Mouse (Mus musculus) C2C12 (cell line): ENCODE measurements around the gene Lgals3bp. TPM values are rescaled to one million over a fixed set of nuclear protein-coding genes. Genes with fewer than 3 reads are reported as not detected.

Experiments
- H3K27me3 ChIP-seq: one replicate; pipeline ENCODE4 v1.6.1; 2011; ENCODE audit not compliant: control insufficient read depth, insufficient read depth, insufficient read length
- H3K36me3 ChIP-seq: one replicate; pipeline ENCODE4 v1.6.1; 2011; ENCODE audit not compliant: control insufficient read depth, insufficient read depth
- H3K4me3 ChIP-seq: one replicate; pipeline ENCODE4 v1.5.1; 2011; ENCODE audit warnings: mild to moderate bottlenecking, control low read depth; ENCODE audit not compliant: poor library complexity, insufficient read depth, severe bottlenecking
- H3K79me2 ChIP-seq: one replicate; pipeline ENCODE4 v1.6.1; 2011; ENCODE audit not compliant: control insufficient read depth, insufficient read depth
- H3K79me3 ChIP-seq: one replicate; pipeline ENCODE4 v1.6.1; 2011; ENCODE audit warnings: low read depth, control low read depth
- H3ac ChIP-seq: one replicate; pipeline ENCODE3; 2011; ENCODE audit warnings: low read depth; ENCODE audit not compliant: control insufficient read depth, insufficient read length
- CEBPB ChIP-seq: IDR thresholded peaks from one replicate; pipeline ENCODE4 v1.6.1; 2011; ENCODE audit warnings: low read depth, mild to moderate bottlenecking, control low read depth, moderate library complexity
- CTCF ChIP-seq: IDR thresholded peaks from one replicate; pipeline ENCODE4 v1.5.1; 2011; ENCODE audit not compliant: control insufficient read depth, insufficient read depth, insufficient read length
- FOSL1 ChIP-seq: IDR thresholded peaks from one replicate; pipeline ENCODE4 v1.8.0; 2011; ENCODE audit warnings: mild to moderate bottlenecking, low read length; ENCODE audit not compliant: poor library complexity, insufficient read depth, severe bottlenecking
- MAX ChIP-seq: IDR thresholded peaks from one replicate; pipeline ENCODE4 v1.6.1; 2011; ENCODE audit warnings: mild to moderate bottlenecking, control low read depth
- MYOD1 ChIP-seq: IDR thresholded peaks from one replicate; pipeline ENCODE4 v1.6.1; 2011; ENCODE audit warnings: low read depth; ENCODE audit not compliant: control insufficient read depth, insufficient read length
- MYOG ChIP-seq: IDR thresholded peaks from one replicate; pipeline ENCODE4 v1.6.1; 2011; ENCODE audit not compliant: control insufficient read depth, insufficient read length; ENCODE audit errors: extremely low read depth
- USF1 ChIP-seq: IDR thresholded peaks from one replicate; pipeline ENCODE4 v1.6.1; 2011; ENCODE audit warnings: low read depth, mild to moderate bottlenecking, control low read depth, moderate library complexity
- polyA plus RNA-seq: library from polyadenylated mRNA; unstranded; fragments of >200 nt; fragmentation: generic; extraction: Trizol; gene quantifications from one replicate; pipeline ENCODE4 v1.2.1, GENCODE M21; 2012; ENCODE audit warnings: missing spikeins

Gene Lgals3bp
- polyA plus RNA-seq, 1 experiment = 6.6 TPM

DNA sequence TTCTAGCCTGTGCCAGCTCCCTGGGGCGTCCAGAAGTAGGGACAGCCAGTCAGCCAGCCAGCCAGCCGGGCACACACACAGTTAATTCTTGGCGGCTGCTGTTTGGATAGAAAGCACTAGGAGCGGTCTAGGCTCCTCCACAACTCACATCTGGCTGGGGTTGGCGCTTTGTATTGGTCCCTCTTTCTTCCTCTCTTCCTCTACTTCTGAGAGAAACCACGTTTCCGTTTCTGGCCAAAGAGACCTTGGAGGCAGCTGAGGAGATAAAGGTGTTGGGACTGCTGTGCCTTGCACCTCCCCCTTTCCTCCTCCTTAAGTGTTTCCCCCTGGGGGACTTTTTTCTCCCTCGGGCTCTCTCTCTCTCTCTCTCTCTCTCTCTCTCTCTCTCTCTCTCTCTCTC lies 26.1 kb upstream of the Lgals3bp start, which contains the start of gene C1qtnf1:
TSS of gene C1qtnf1 (plus strand) at position 218 of the 400 bp plus-strand sequence.
- Histone ChIP-seq H3K36me3 (no peaks in the 10 kb centered on the region), H3K79me3 (no peaks in the 10 kb centered on the region), H3K4me3 (no peak within 1 kb of the TSS), H3ac (peak within 1 kb of the TSS; percentile 3), H3K79me2 (no peaks in the 10 kb centered on the region), H3K27me3 (no peaks in the 10 kb centered on the region)
- no peak for TF ChIP-seq MYOD1
- no peak for TF ChIP-seq MYOG
- no peak for TF ChIP-seq FOSL1
- no peak for TF ChIP-seq CEBPB
- no peak for TF ChIP-seq USF1
- no peak for TF ChIP-seq CTCF
- no peak for TF ChIP-seq MAX

GRCm38 (mm10) chr11:118427266-118427779 lies 25.4 kb upstream of the Lgals3bp start:
- H3K27me3 ChIP-seq = no peaks in the 10 kb centered on the region
- TF ChIP-seq CEBPB (no peak), MAX (no peak), MYOG (no peak), CTCF (no peak), FOSL1 (no peak), MYOD1 (no peak), USF1 (no peak)
- H3K79me3 ChIP-seq = no peaks in the 10 kb centered on the region
- H3ac ChIP-seq = no peak overlapping the region
- no peak overlapping the region for H3K4me3 ChIP-seq
- H3K36me3 ChIP-seq = no peaks in the 10 kb centered on the region
- no peaks in the 10 kb centered on the region for H3K79me2 ChIP-seq

GRCm38 (mm10) chr11:118426765-118427164 lies 24.9 kb upstream of the Lgals3bp start:
- H3K79me3 ChIP-seq = no peaks in the 10 kb centered on the region
- H3K36me3 ChIP-seq = no peaks in the 10 kb centered on the region
- no peak for TF ChIP-seq MYOG
- no peak for TF ChIP-seq CEBPB
- TF ChIP-seq FOSL1 = no peak
- no peak for TF ChIP-seq MYOD1
- TF ChIP-seq USF1 = no peak
- TF ChIP-seq CTCF = no peak
- TF ChIP-seq MAX = no peak
- H3K4me3 ChIP-seq = no peak overlapping the region
- no peaks in the 10 kb centered on the region for H3K27me3 ChIP-seq
- H3K79me2 ChIP-seq = no peaks in the 10 kb centered on the region
- no peak overlapping the region for H3ac ChIP-seq

- H3K36me3 ChIP-seq = no peaks in the 10 kb centered on the region
Observed at GRCm38 (mm10) chr11:118424621-118425335, 22.9 kb upstream of the Lgals3bp start.

DNA sequence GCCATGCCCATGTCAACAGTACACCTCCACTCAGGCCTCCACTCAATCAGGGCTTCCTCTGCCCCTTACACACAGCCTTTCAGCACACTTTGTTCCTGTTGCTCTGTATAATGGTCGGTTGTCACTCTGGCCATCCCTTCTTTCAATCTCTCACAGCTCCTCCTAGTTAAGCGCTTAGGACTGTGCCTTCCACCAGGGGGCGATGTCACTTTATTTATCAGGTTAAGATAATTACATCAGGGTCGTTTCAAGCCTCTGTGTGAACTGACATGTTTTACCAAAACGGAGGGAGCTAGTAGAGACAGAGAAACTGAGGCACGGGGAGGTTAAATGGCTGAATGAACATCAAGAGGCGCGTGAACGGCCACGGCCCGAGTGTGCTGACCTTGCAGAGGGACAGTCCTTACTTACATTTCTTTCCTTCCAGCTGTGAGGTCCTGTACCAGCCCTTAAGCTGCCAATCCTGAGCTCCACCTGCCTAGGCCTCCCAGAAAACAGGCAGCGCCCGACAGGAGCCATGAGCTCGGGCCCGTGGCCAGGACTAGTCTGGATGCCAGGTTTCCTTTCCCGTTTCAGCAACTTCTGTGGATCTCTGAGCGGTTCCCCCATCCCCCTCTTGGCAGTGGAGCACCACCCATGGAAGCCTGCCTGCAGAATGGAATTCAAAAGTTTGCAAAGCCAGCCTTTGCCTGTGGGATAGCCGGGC lies 21.5 kb upstream of the Lgals3bp start:
- TF ChIP-seq MYOG (no peak), CTCF (no peak), FOSL1 (no peak), USF1 (no peak), CEBPB (no peak), MAX (no peak), MYOD1 (no peak)
- Histone ChIP-seq H3ac (peak overlapping the region; percentile 18), H3K79me3 (peaks cover 3% of the 10 kb centered on the region), H3K79me2 (peaks cover 3% of the 10 kb centered on the region), H3K36me3 (no peaks in the 10 kb centered on the region), H3K4me3 (no peak overlapping the region), H3K27me3 (no peaks in the 10 kb centered on the region)

More at GRCm38 (mm10) chr11:118424621-118425335, 22.9 kb upstream of the Lgals3bp start:
- Histone ChIP-seq H3K27me3 (no peaks in the 10 kb centered on the region), H3K79me3 (no peaks in the 10 kb centered on the region), H3K4me3 (no peak overlapping the region), H3K79me2 (no peaks in the 10 kb centered on the region), H3ac (no peak overlapping the region)
- TF ChIP-seq FOSL1 (no peak), MYOD1 (peak; percentile 51)
